Mouse (Mus musculus): Measurements from ENCODE around the gene Olfr341.

Gene Olfr341

DNA sequence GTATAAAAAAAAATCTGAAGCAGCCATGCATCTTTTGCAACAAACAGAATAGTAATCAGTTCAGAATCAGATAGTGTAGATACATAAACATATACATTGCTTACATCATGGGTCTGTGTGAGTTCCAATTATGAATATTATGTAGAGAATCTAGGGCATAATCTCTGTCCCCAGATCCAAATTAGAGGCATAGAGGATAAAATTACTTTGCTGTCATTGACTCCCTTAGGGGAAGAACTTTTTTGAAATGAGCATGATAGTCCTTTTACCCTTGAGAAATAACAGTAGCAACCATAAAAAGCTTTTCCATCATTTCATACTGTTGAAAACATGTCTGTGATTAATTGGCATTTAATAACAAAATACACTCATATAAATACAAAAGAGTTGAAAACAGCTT, at the start of gene Olfr341:
Gene Olfr341, minus strand, starts transcription at position 101 of the 400 bp plus-strand sequence.
- no peak for DNase-seq

GRCm38 (mm10) chr2:36524698-36525097, 42.4 kb upstream of the Olfr341 start, which contains the start of gene Olfr342:
Olfr342 (plus strand) TSS chr2:36524998.
- no peak for DNase-seq

GRCm38 (mm10) chr2:36473634-36474033, 8.6 kb downstream of the Olfr341 start:
- no peak for DNase-seq

- DNase-seq = no peak
Measured at GRCm38 (mm10) chr2:36452287-36452686, 30.0 kb downstream of the Olfr341 start, which contains the start of gene Olfr340. Olfr340 (plus strand) TSS chr2:36452587.

All from B cell, adult 2 months (primary cell).